Mouse (Mus musculus) brain, embryonic 14.5 days (tissue): Measurements from ENCODE around the gene Mall.

ENCODE experiments used
- CTCF ChIP-seq: fragments of 200-500 bp; IDR thresholded peaks from 2 replicates; pipeline ENCODE4 v1.5.1; 2012; ENCODE audit warnings: inconsistent platforms, mild to moderate bottlenecking, moderate library complexity, borderline replicate concordance; ENCODE audit not compliant: insufficient read depth, insufficient read length; ENCODE audit errors: extremely low read depth
- POLR2A ChIP-seq: fragments of 200-500 bp; IDR thresholded peaks from 2 replicates; pipeline ENCODE4 v1.6.1; 2012; ENCODE audit warnings: mild to moderate bottlenecking, inconsistent platforms, borderline replicate concordance; ENCODE audit not compliant: poor library complexity, insufficient read depth, insufficient read length, severe bottlenecking; ENCODE audit errors: extremely low read depth

GRCm38 (mm10) chr2:127662708-127663107 is 67.0 kb downstream of the Mall start:
- TF ChIP-seq CTCF (no peak), POLR2A (no peak)
